Mouse (Mus musculus): ENCODE measurements around the gene Spred2.

DNA sequence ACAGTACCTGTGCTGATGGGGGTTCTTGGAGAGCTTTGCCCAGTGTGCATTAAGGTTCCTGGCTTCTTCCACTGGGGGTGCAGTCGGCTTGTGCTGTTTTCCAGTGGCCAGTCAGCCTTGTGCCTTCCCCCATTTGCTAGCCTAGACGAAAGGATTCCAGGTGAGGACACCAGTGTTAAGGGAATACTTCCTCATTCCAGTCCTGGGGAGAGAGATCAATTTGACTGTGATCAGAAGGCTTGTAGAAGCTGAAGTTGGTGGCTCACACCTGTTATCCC is 2.6 kb downstream of the Spred2 start:
- TF ChIP-seq GATA1 (IDR thresholded peaks at IDR 0.05; ENCODE audit: borderline replicate concordance, low read length) (no peak), FLI1 (IDR thresholded peaks at IDR 0.05; ENCODE audit: low read length) (no peak)

Data from megakaryocyte, embryonic 14.5 days (primary cell).